Mouse (Mus musculus): ENCODE measurements at regions not wholly inside any gene's neighbourhood (a gene's known extent, or its start where the extent isn't known, plus 50 kb on each side); places are given as distances from the start of the nearest gene placed in this dataset.

- peak; percentile 3 for DNase-seq
These were observed 71.7 kb downstream of the Zfp945 start for GRCm38 (mm10) chr17:22795213-22795612.

- DNase-seq = no peak
These were observed 82.5 kb downstream of the Zfp945 start for GRCm38 (mm10) chr17:22784481-22784880.

GRCm38 (mm10) chr17:22745736-22746135, 121.2 kb downstream of the Zfp945 start:
- DNase-seq = no peak

GRCm38 (mm10) chr17:22739581-22740178, 127.3 kb downstream of the Zfp945 start:
- peak; percentile 34 for DNase-seq

- no peak for DNase-seq
These were observed 127.8 kb downstream of the Zfp945 start for GRCm38 (mm10) chr17:22739173-22739572.

- no peak for DNase-seq
These were observed 130.6 kb downstream of the Zfp945 start for GRCm38 (mm10) chr17:22736360-22736759.
